Mouse (Mus musculus) cortical plate, adult 2 months (tissue): ENCODE measurements around the gene Galnt9. TPM values are rescaled to one million over a fixed set of nuclear protein-coding genes. Genes with fewer than 3 reads are reported as not detected.
A peak's percentile ranks its signal among the peaks of the same experiment; 100 is the strongest.

Experiments used
- H3K27ac ChIP-seq: fragments of 200-500 bp; 2 replicates; pipeline ENCODE4 v1.5.1; 2012; ENCODE audit warnings: low read length, control low read depth, inconsistent platforms; ENCODE audit not compliant: insufficient read depth
- H3K4me1 ChIP-seq: fragments of 200-500 bp; 2 replicates; pipeline ENCODE4 v1.6.1; 2011; ENCODE audit warnings: low read length; ENCODE audit not compliant: control insufficient read depth, insufficient read depth
- H3K4me3 ChIP-seq: fragments of 200-500 bp; 2 replicates; pipeline ENCODE4 v1.5.1; 2011; ENCODE audit warnings: mild to moderate bottlenecking, low read length, control low read depth; ENCODE audit not compliant: insufficient read depth
- CTCF ChIP-seq: fragments of 200-500 bp; IDR thresholded peaks from 2 replicates; pipeline ENCODE4 v1.5.1; 2011; ENCODE audit warnings: mild to moderate bottlenecking, control low read depth, low read length; ENCODE audit not compliant: insufficient read depth; ENCODE audit errors: extremely low read depth
- POLR2A ChIP-seq: fragments of 200-500 bp; IDR thresholded peaks from 2 replicates; pipeline ENCODE4 v1.6.1; 2011; ENCODE audit warnings: mild to moderate bottlenecking, low read length, control low read depth; ENCODE audit not compliant: insufficient read depth; ENCODE audit errors: extremely low read depth
- polyA plus RNA-seq: library from polyadenylated mRNA; depleted of rRNA; stranded (reverse); fragments of >200 nt; gene quantifications from 2 replicates; pipeline ENCODE4 v1.2.3, GENCODE M21; 2012

Gene Galnt9
- polyA plus RNA-seq, 1 experiment, result 107 TPM

GRCm38 (mm10) chr5:110579296-110579695, 35.1 kb downstream of the Galnt9 start:
- Histone ChIP-seq H3K4me3 (no peak overlapping the region), H3K27ac (peak overlapping the region; percentile 28; the same call in 1 of the 2 replicates), H3K4me1 (peaks cover 7% of the 10 kb centered on the region)
- TF ChIP-seq POLR2A (no peak), CTCF (no peak)

- Histone ChIP-seq H3K4me3 (no peak overlapping the region), H3K27ac (no peak overlapping the region), H3K4me1 (peaks cover 7% of the 10 kb centered on the region)
- no peak for TF ChIP-seq POLR2A
- TF ChIP-seq CTCF, result no peak
These were observed 36.5 kb downstream of the Galnt9 start for GRCm38 (mm10) chr5:110580569-110581239.

GRCm38 (mm10) chr5:110582647-110583538, 38.7 kb downstream of the Galnt9 start:
- Histone ChIP-seq H3K4me3 (no peak overlapping the region), H3K27ac (no peak overlapping the region), H3K4me1 (peaks cover 7% of the 10 kb centered on the region)
- TF ChIP-seq CTCF (no peak), POLR2A (no peak)

- no peak for TF ChIP-seq CTCF
- no peak for TF ChIP-seq POLR2A
- H3K27ac ChIP-seq, result no peak overlapping the region
- H3K4me1 ChIP-seq, result no peaks in the 10 kb centered on the region
- H3K4me3 ChIP-seq, result no peak overlapping the region
These were observed 43.3 kb downstream of the Galnt9 start for GRCm38 (mm10) chr5:110587467-110587866.

- Histone ChIP-seq H3K4me1 (no peaks in the 10 kb centered on the region), H3K4me3 (no peak overlapping the region), H3K27ac (no peak overlapping the region)
- no peak for TF ChIP-seq CTCF
- no peak for TF ChIP-seq POLR2A
These were observed 45.7 kb downstream of the Galnt9 start for GRCm38 (mm10) chr5:110589833-110590232.

- TF ChIP-seq CTCF, result no peak
- no peak for TF ChIP-seq POLR2A
These were observed 50.3 kb downstream of the Galnt9 start for GRCm38 (mm10) chr5:110594465-110594864.

GRCm38 (mm10) chr5:110595341-110595740, 51.2 kb downstream of the Galnt9 start:
- Histone ChIP-seq H3K4me1 (peaks cover 8% of the 10 kb centered on the region), H3K4me3 (no peak overlapping the region), H3K27ac (no peak overlapping the region)
- TF ChIP-seq POLR2A, result no peak
- TF ChIP-seq CTCF, result no peak

More at GRCm38 (mm10) chr5:110594465-110594864, 50.3 kb downstream of the Galnt9 start:
- H3K4me1 ChIP-seq, result peaks cover 8% of the 10 kb centered on the region
- no peak overlapping the region for H3K27ac ChIP-seq
- no peak overlapping the region for H3K4me3 ChIP-seq

GRCm38 (mm10) chr5:110596086-110596780, 52.1 kb downstream of the Galnt9 start:
- no peak overlapping the region for H3K4me3 ChIP-seq
- peaks cover 8% of the 10 kb centered on the region for H3K4me1 ChIP-seq
- no peak overlapping the region for H3K27ac ChIP-seq
- TF ChIP-seq POLR2A (no peak), CTCF (no peak)

GRCm38 (mm10) chr5:110597502-110597901, 53.3 kb downstream of the Galnt9 start:
- peaks cover 8% of the 10 kb centered on the region for H3K4me1 ChIP-seq
- no peak overlapping the region for H3K27ac ChIP-seq
- no peak overlapping the region for H3K4me3 ChIP-seq
- TF ChIP-seq CTCF (no peak), POLR2A (no peak)
